Mouse (Mus musculus) liver, embryonic 12.5 days (tissue): ENCODE measurements around the gene Grap2. TPM values are rescaled to one million over a fixed set of nuclear protein-coding genes. Genes with fewer than 3 reads are reported as not detected.

ENCODE experiments used
- ATAC-seq: fragments of 200-750 bp; cut with Nextera tagmentation; 2 replicates; pipeline ENCODE4 v1.8.0; 2017; ENCODE audit warnings: moderate number of reproducible peaks, mild to moderate bottlenecking, moderate library complexity
- H3K27ac ChIP-seq: fragments of 300-500 bp; sonication (generic); 2 replicates; pipeline ENCODE4 v1.5.1; 2016; ENCODE audit warnings: mild to moderate bottlenecking
- H3K27me3 ChIP-seq: fragments of 300-500 bp; sonication (generic); replicated peaks from 2 replicates; pipeline ENCODE4 v1.6.1; 2016; ENCODE audit warnings: mild to moderate bottlenecking, moderate library complexity
- H3K36me3 ChIP-seq: fragments of 300-500 bp; sonication (generic); 2 replicates; pipeline ENCODE4 v1.6.1; 2016; ENCODE audit warnings: mild to moderate bottlenecking, moderate library complexity
- H3K4me1 ChIP-seq: fragments of 300-500 bp; sonication (generic); 2 replicates; pipeline ENCODE4 v1.6.1; 2016
- H3K4me2 ChIP-seq: fragments of 300-500 bp; sonication (generic); 2 replicates; pipeline ENCODE4 v1.6.1; 2016; ENCODE audit warnings: mild to moderate bottlenecking, moderate library complexity
- H3K4me3 ChIP-seq: fragments of 300-500 bp; sonication (generic); 2 replicates; pipeline ENCODE4 v1.5.1; 2016; ENCODE audit warnings: mild to moderate bottlenecking, moderate library complexity
- H3K9ac ChIP-seq: fragments of 300-500 bp; sonication (generic); 2 replicates; pipeline ENCODE4 v1.6.1; 2016; ENCODE audit warnings: mild to moderate bottlenecking, moderate library complexity
- H3K9me3 ChIP-seq: fragments of 300-500 bp; sonication (generic); replicated peaks from 2 replicates; pipeline ENCODE4 v1.6.1; 2016; ENCODE audit warnings: mild to moderate bottlenecking, moderate library complexity
- WGBS: fragments of 180-500 bp; shearing (Covaris S2); methylation state at CpG from one replicate; pipeline ENCODE4 v1.1.7; 2016; ENCODE audit not compliant: insufficient replicate concordance; 5-methylcytosine and 5-hydroxymethylcytosine counted together
- microRNA-seq: library from miRNA; unstranded; fragments of <30 nt; microRNA quantifications from one replicate; pipeline ENCODE4, GENCODE M21; 2017
- polyA plus RNA-seq: library from polyadenylated mRNA; unstranded; fragments of >200 nt; fragmentation: Nextera tagmentation; extraction: Ambion mirVana; gene quantifications from 2 replicates; pipeline ENCODE4 v1.2.1, GENCODE M21; 2016

Gene Grap2
- polyA plus RNA-seq, 1 experiment from 2014 or later, result 28.9 TPM

DNA sequence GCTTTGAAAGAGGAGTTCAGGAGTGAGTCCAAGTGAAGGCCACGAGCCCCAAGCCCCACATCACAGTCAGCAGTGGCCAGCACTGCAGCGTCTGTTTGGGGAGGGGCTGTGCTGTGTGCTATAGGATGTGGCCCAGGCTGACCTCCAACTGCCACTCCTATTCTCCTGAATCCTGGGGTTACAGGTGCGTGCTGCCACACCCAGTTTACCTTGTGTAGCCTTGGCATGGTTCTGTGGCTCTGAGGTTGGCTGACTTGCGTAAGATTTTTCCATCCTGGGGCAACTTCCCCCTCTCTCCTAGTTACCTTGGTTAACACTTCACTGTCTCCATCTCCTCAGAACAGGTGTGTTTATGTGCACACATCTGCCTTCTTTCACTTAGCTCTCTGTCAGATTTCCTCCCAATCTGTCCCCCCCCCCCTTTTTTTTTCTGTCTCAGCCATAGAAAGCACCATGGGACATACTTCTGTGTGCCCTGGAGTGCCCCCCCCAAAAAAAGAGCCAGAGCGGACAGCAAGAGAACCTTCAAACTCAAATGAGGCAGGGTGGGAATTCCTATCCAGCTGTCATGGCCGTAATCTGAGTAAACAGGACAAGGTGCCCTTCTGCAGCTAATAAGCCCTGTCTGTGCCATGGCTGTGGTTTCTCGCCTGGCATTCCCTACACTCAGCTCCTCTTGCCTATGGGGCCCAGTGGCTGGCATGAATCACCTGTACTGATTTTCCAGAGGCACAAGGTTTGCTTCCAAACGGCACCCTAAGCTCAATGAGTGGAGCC, 129.3 kb downstream of the Grap2 start:
- H3K9me3 ChIP-seq, result no peaks in the 10 kb centered on the region
- peaks cover 36% of the 10 kb centered on the region for H3K27me3 ChIP-seq
- peaks cover 12% of the 10 kb centered on the region for H3K4me1 ChIP-seq
- no peak overlapping the region for H3K27ac ChIP-seq
- 62% methylated on average over 8 of the region's 8 CpGs for WGBS
- H3K9ac ChIP-seq, result no peak overlapping the region
- H3K36me3 ChIP-seq, result no peaks in the 10 kb centered on the region
- no peak for ATAC-seq
- no peak overlapping the region for H3K4me2 ChIP-seq
- H3K4me3 ChIP-seq, result no peak overlapping the region

Small RNA genes within 50 kb of the gene (microRNA-seq; reads per million reads assigned to microRNA genes)
- gene Mir6957, result not detected

Other genes with a start within 250 kb of the Grap2 start
- gene Enthd1, start 7.4 kb upstream of the Grap2 start, polyA plus RNA-seq, result not detected in 2 replicates
- 0.41 and 0.42 TPM in 2 replicates for gene Fam83f, start 99.3 kb downstream of the Grap2 start, polyA plus RNA-seq
- 32.2 and 33.0 TPM in 2 replicates for gene Tnrc6b, start 138.7 kb downstream of the Grap2 start, polyA plus RNA-seq